Mouse (Mus musculus) intestine, postnatal 0 days (tissue): ENCODE measurements around the gene Cdk4. TPM values are rescaled to one million over a fixed set of nuclear protein-coding genes. Genes with fewer than 3 reads are reported as not detected.
A peak's percentile ranks its signal among the peaks of the same experiment; 100 is the strongest.

Experiments
- ATAC-seq: fragments of 200-750 bp; cut with Nextera tagmentation; 2 replicates; pipeline ENCODE4 v1.8.0; 2017; ENCODE audit warnings: mild to moderate bottlenecking, moderate TSS enrichment, moderate library complexity
- H3K27ac ChIP-seq: fragments of 300-500 bp; sonication (generic); 2 replicates; pipeline ENCODE4 v1.5.1; 2014; ENCODE audit warnings: mild to moderate bottlenecking, low read depth, low read length, moderate library complexity
- H3K27me3 ChIP-seq: fragments of 300-500 bp; sonication (generic); replicated peaks from 2 replicates; pipeline ENCODE4 v1.6.1; 2014; ENCODE audit warnings: low read length, mixed read lengths; ENCODE audit not compliant: control insufficient read depth, insufficient read depth
- H3K36me3 ChIP-seq: fragments of 300-500 bp; sonication (generic); 2 replicates; pipeline ENCODE4 v1.6.1; 2014; ENCODE audit warnings: mild to moderate bottlenecking, moderate library complexity; ENCODE audit not compliant: control insufficient read depth, insufficient read depth
- H3K4me1 ChIP-seq: fragments of 300-500 bp; sonication (generic); replicated peaks from 2 replicates; pipeline ENCODE4 v1.6.1; 2014; ENCODE audit warnings: antibody characterized with exemption, low read length, mixed read lengths; ENCODE audit not compliant: control insufficient read depth, insufficient read depth
- H3K4me2 ChIP-seq: fragments of 300-500 bp; sonication (generic); replicated peaks from 2 replicates; pipeline ENCODE4 v1.6.1; 2014; ENCODE audit warnings: low read depth, mild to moderate bottlenecking, moderate library complexity
- H3K4me3 ChIP-seq: fragments of 300-500 bp; sonication (generic); 2 replicates; pipeline ENCODE4 v1.5.1; 2014; ENCODE audit warnings: low read depth, low read length
- H3K9ac ChIP-seq: fragments of 300-500 bp; sonication (generic); 2 replicates; pipeline ENCODE4 v1.6.1; 2014; ENCODE audit warnings: mild to moderate bottlenecking, low read depth, low read length
- H3K9me3 ChIP-seq: fragments of 300-500 bp; sonication (generic); 2 replicates; pipeline ENCODE4 v1.6.1; 2016; ENCODE audit warnings: mixed run types; ENCODE audit not compliant: control insufficient read depth
- CTCF ChIP-seq: sonication (generic); IDR thresholded peaks from 2 replicates; pipeline ENCODE4 v1.5.1; 2016; ENCODE audit warnings: low read depth, mild to moderate bottlenecking, control low read depth, antibody characterized with exemption, moderate library complexity
- WGBS: fragments of 180-500 bp; shearing (Covaris S2); extraction: QIAGEN DNeasy Blood & Tissue Kit; methylation state at CpG from one replicate; pipeline ENCODE4 v1.1.7; 2014; 5-methylcytosine and 5-hydroxymethylcytosine counted together
- polyA plus RNA-seq: library from polyadenylated mRNA; unstranded; fragments of >200 nt; fragmentation: Nextera tagmentation; extraction: Ambion mirVana; gene quantifications from 2 replicates; pipeline ENCODE4 v1.2.1, GENCODE M21; 2015

The Cdk4 gene
- polyA plus RNA-seq, 1 experiment from 2014 or later, result 515 TPM

DNA sequence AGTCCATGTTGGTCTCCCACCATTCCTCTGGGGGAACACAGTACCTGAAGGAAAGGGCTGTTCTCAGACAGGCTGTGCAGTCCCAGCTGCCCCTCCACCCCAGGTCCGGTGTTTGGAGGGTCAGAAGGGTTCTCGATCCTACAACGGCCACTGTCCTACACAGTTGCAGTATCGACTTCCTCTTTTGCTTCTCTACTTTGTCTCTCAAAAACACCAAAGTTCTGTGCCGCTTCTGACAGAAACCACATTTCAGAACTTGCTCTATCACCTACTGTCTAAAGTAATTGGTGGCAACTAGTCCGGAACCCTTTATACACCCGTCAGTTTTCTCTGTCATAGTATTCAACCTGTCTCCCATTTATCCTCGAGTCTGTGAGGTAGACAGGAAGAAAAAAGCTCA lies 7.9 kb upstream of the Cdk4 start:
- Histone ChIP-seq H3K27ac (no peak overlapping the region), H3K9me3 (no peaks in the 10 kb centered on the region), H3K27me3 (peaks cover 10% of the 10 kb centered on the region), H3K9ac (no peak overlapping the region), H3K4me3 (no peak overlapping the region), H3K4me1 (no peaks in the 10 kb centered on the region), H3K36me3 (peaks cover 10% of the 10 kb centered on the region), H3K4me2 (no peak overlapping the region)
- 79% methylated on average over 8 of the region's 8 CpGs for WGBS
- ATAC-seq, result no peak
- TF ChIP-seq CTCF, result no peak

DNA sequence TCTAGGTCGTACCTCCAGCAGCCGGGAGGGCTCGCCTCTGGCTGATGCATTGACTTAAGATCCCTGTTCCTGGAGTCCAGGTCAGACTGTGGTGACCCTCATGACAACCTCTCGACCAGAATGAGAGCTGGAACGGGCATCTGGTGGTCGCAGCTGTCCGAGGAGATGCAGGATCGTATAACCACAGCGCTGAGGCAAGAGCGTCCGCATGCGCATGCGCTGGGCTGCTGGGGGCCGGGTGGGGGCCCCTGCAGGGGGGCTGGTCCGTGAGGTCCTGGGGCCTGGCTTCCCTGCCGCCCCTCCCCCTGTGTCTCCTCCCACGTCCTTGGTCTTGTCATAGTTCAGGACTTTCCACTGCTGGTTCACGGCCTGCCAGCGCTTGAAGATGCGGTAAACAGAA lies 6.8 kb upstream of the Cdk4 start:
- no peak overlapping the region for H3K4me3 ChIP-seq
- 83% methylated on average over 20 of the region's 20 CpGs for WGBS
- ATAC-seq, result no peak

GRCm38 (mm10) chr10:127058161-127058560 lies 5.2 kb upstream of the Cdk4 start:
- WGBS, result 2% methylated on average over 9 of the region's 9 CpGs
- no peak; the same call in 1 of the 2 replicates for ATAC-seq
- H3K4me2 ChIP-seq, result peak overlapping the region; percentile 100
- peak overlapping the region; percentile 78; the same call in 1 of the 2 replicates for H3K4me3 ChIP-seq
- H3K36me3 ChIP-seq, result peaks cover 10% of the 10 kb centered on the region
- no peaks in the 10 kb centered on the region for H3K9me3 ChIP-seq
- no peaks in the 10 kb centered on the region for H3K27me3 ChIP-seq
- no peak overlapping the region for H3K9ac ChIP-seq
- H3K4me1 ChIP-seq, result no peaks in the 10 kb centered on the region
- no peak overlapping the region for H3K27ac ChIP-seq
- peak; percentile 99 for TF ChIP-seq CTCF

More for the DNA sequence above, 6.8 kb upstream of the Cdk4 start:
- Histone ChIP-seq H3K4me1 (no peaks in the 10 kb centered on the region), H3K9ac (no peak overlapping the region), H3K36me3 (peaks cover 10% of the 10 kb centered on the region), H3K27me3 (peaks cover 1% of the 10 kb centered on the region; the same call in 1 of the 2 replicates), H3K27ac (no peak overlapping the region), H3K9me3 (no peaks in the 10 kb centered on the region), H3K4me2 (no peak overlapping the region)
- TF ChIP-seq CTCF, result no peak

DNA sequence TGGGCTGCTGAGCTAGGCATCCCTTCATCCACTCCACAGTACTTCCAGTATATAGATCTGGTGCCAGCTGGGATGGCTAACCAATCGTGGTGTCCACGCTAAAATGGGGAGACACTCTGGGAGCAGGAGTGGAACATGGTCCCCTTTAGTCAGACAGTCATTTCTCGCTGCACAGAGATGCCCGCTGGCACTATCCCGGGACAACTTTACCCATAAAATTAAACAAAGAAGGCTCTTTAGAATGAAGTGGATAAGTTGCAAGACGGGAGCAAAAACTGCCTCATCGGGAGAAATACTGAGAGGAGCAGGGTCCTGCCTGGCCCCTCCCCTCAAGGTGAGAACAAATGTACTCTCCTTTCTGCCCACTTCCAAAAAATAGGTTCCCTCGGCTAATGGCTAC lies 4.6 kb upstream of the Cdk4 start:
- no peaks in the 10 kb centered on the region for H3K27me3 ChIP-seq
- H3K36me3 ChIP-seq, result peaks cover 10% of the 10 kb centered on the region
- ATAC-seq, result no peak
- H3K4me2 ChIP-seq, result peak overlapping the region; percentile 100
- H3K27ac ChIP-seq, result no peak overlapping the region
- no peaks in the 10 kb centered on the region for H3K4me1 ChIP-seq
- H3K4me3 ChIP-seq, result peak overlapping the region; percentile 78
- no peak overlapping the region for H3K9ac ChIP-seq
- 9% methylated on average over 8 of the region's 8 CpGs for WGBS
- no peaks in the 10 kb centered on the region for H3K9me3 ChIP-seq
- no peak for TF ChIP-seq CTCF

GRCm38 (mm10) chr10:127059174-127059967 lies 4.0 kb upstream of the Cdk4 start:
- peak overlapping the region; percentile 100 for H3K4me2 ChIP-seq
- under 1% methylated on average over 43 of the region's 92 CpGs for WGBS
- H3K9me3 ChIP-seq, result no peaks in the 10 kb centered on the region
- peak overlapping the region; percentile 78 for H3K4me3 ChIP-seq
- H3K27me3 ChIP-seq, result no peaks in the 10 kb centered on the region
- H3K9ac ChIP-seq, result peak overlapping the region; percentile 64
- H3K4me1 ChIP-seq, result 0 out of 2 replicates have a peak, but pooled peaks cover 2% of the 10 kb centered on the region
- H3K27ac ChIP-seq, result no peak overlapping the region
- H3K36me3 ChIP-seq, result peaks cover 10% of the 10 kb centered on the region
- TF ChIP-seq CTCF, result no peak
- ATAC-seq, result no peak

DNA sequence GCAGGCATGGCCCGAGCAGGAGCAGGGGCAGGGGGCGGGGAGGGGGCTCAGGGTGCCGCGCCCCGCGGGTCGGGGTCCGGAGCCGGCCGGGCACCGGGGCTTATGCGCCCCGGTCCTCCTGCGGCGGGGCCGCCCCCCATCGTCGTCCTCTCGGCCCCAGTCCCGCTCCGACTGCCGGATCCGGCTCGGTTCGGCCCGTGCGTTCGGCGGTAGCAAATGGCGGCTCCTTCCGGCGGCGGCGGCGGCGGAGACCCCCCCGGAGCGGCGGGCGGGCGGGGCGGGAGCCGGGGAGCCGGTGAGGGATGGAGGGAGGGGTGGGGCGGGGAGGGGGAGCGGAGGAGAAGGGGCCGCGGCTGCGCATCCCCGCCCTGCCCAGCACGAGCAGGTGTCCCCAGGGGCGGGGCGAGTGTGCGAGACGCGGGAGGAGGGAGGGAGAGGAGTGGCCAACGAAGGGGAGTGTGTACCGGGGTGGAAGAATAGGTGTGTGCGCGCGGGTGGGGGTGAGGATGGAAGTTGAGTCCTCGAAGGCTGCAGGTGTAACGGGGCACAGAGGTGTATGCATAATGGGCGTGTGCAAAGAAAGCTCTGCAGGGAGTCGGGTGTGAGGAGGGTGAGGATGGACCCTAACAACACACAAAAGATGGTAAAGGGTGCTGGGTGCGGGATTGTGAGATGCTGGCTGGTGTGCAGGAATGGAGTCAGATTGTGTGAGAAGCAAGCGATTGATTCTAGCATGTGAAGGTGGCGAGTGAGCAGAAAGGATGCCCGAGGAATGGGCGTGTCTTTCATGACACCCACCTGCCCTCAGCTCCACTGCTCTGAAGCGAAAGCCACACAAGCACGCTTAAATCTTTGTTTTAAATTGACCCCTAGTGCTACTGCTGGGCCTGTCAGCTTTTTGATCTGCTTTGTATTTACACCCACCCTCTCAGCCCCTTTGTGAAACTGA lies 3.1 kb upstream of the Cdk4 start, which contains the start of gene March9:
Gene March9, minus strand, starts transcription at position 217 of the 949 bp plus-strand sequence.
- WGBS, result 3% methylated on average over 37 of the region's 72 CpGs

More for the DNA sequence above, 3.1 kb upstream of the Cdk4 start, which contains the start of gene March9:
- TF ChIP-seq CTCF, result no peak
- Histone ChIP-seq H3K36me3 (peaks cover 12% of the 10 kb centered on the region), H3K27ac (no peak within 1 kb of the TSS), H3K4me2 (peak within 1 kb of the TSS; percentile 100), H3K9ac (peak within 1 kb of the TSS; percentile 64), H3K4me3 (peak within 1 kb of the TSS; percentile 78), H3K9me3 (no peaks in the 10 kb centered on the region), H3K4me1 (0 out of 2 replicates have a peak, but pooled peaks cover 4% of the 10 kb centered on the region), H3K27me3 (no peaks in the 10 kb centered on the region)
- peak; percentile 21; the same call in 1 of the 2 replicates for ATAC-seq
